Mouse (Mus musculus) small intestine, adult 2 months (tissue): Measurements from ENCODE around the gene Zfp638.

Experiments used
- CTCF ChIP-seq: fragments of 200-500 bp; IDR thresholded peaks from 2 replicates; pipeline ENCODE4 v1.5.1; 2012; ENCODE audit warnings: low read depth, mild to moderate bottlenecking, control low read depth, inconsistent platforms, low read length, moderate library complexity, mixed read lengths; ENCODE audit not compliant: insufficient replicate concordance, insufficient read length; ENCODE audit errors: extremely low read depth
- POLR2A ChIP-seq: fragments of 200-500 bp; IDR thresholded peaks from 2 replicates; pipeline ENCODE4 v1.6.1; 2012; ENCODE audit warnings: low read depth, mild to moderate bottlenecking, control low read depth, inconsistent platforms, low read length, moderate library complexity

GRCm38 (mm10) chr6:83879815-83880214 is 12.9 kb downstream of the Zfp638 start:
- no peak for TF ChIP-seq POLR2A
- no peak for TF ChIP-seq CTCF
